Mouse (Mus musculus) layer of hippocampus, adult 9-10 months (tissue): ENCODE data around the gene Cacna1g.

ENCODE experiments used
- DNase-seq: peaks from one replicate; pipeline ENCODE4 v3.0.0; 2022; ENCODE audit warnings: low spot score

Cacna1g gene

GRCm38 (mm10) chr11:94480382-94480781 is 6.4 kb upstream of the Cacna1g start:
- DNase-seq: no peak

DNA sequence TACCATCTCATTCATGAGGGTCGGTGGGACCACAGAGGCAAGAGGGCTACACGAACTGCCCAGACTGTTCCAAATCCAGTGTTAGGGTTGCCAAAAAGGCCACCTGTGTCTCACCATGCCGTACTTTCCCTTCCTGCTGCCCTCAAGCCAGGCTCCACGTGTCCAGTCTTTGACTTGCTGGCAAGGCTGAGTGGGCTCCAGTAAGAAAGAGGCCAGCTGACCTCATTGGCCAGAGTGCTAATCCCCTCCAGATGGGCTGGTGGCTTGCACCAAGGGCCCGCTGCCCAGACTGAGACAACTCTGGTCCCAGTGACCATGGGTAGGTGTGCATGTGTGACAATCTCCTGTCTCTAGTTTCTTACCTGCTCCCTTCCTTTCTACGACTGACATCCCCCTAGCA is 3.7 kb upstream of the Cacna1g start:
- DNase-seq: no peak

DNA sequence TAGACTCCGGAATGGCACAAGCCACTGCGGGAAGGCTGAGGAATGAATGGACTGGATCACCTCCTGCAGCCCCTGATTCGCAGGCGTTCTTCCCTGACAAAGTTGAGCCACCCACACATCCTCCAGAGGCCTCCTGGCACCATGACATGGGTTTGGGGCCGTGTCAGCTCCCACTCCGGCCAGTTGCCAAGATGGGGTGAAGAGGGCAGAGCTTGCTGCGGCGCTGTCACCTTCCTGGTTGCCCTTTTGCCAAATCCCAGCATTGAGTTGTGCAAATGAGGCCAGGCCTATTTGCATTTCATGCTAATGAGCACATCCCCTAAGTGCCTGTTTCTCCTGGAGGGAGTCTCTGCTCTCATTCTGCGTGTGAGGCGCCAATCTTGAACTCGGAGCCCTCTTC is 1.7 kb upstream of the Cacna1g start:
- DNase-seq: no peak

DNA sequence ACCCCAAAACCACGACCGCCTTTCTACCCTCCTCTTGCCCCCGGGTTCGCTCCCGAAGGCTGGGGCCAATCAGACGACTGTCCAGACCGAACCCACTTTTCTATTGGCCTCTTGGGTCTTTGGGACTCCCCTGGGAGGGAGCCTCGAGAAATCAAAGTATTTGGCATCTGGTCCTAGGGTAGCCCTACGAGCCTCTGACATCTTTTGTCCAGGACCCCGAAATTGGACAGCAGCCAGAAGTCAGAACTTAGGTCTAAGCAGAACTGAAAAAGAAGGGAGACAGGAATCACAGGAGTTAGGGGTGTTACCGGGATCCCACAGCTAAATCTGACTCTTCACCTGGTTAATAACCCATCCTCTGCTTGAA is 529 bp upstream of the Cacna1g start:
- no peak for DNase-seq

GRCm38 (mm10) chr11:94472916-94473706 is 887 bp downstream of the Cacna1g start:
- no peak for DNase-seq

- no peak for DNase-seq
Measured at GRCm38 (mm10) chr11:94472585-94472915, 1.4 kb downstream of the Cacna1g start.

DNA sequence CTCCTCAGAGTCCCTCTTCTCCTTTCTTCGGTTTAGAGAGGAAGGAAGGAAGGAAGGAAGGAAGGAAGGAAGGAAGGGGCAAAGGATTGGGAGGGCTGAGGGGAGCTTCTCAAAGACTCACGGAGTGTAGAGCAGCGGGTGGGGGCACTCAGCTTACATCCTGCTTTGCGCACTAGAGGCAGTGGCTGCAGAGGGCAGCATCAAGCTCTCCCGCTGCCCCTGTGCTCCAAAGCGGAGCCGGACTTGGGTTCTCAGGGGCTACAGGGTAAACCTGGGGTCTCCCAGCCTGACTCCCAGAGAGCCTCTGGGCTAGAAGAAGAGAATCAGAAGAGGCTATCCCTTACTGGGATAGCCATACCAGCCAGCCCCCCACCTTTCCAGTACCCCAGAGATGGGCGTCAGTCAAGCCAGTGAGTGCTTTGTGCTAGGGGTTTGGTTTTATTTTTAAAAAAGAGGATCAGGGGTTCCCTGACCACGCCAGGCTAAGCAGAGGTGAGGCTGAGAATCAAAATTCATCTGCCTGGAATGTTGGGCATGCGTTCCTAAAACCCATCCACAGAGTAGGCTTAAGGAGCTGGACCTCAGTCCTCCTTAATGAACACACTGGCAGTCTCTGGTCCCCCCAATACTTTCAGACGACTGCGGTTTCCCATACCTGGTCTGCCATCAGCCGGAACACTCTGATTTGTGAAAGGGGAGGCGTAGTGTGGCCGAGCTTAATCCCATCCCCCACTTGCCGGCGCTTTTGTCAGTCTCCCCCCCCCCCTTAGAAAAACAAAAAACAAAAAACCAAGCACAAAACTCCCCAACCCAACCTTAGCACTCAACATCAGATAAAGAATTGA is 2.0 kb downstream of the Cacna1g start:
- no peak for DNase-seq

DNA sequence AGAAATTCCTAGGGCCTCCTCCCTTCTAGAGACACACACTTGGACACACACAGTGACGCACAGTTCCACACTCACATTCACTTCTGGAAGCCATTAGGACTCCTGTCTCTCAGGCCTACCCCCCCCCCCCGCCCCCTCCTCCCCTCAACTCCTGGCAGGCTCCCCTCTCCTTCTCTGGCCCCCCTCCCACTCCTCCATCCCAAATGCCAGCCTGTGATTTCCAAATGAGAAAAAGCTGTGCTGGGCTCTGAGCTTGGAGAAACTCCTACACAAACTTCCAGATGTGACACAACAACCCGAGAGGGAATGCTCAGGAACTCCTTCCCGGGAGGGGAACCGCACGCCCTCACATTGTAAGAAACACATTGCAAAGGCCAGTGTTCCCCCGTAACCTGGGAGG is 3.6 kb downstream of the Cacna1g start:
- no peak for DNase-seq

DNA sequence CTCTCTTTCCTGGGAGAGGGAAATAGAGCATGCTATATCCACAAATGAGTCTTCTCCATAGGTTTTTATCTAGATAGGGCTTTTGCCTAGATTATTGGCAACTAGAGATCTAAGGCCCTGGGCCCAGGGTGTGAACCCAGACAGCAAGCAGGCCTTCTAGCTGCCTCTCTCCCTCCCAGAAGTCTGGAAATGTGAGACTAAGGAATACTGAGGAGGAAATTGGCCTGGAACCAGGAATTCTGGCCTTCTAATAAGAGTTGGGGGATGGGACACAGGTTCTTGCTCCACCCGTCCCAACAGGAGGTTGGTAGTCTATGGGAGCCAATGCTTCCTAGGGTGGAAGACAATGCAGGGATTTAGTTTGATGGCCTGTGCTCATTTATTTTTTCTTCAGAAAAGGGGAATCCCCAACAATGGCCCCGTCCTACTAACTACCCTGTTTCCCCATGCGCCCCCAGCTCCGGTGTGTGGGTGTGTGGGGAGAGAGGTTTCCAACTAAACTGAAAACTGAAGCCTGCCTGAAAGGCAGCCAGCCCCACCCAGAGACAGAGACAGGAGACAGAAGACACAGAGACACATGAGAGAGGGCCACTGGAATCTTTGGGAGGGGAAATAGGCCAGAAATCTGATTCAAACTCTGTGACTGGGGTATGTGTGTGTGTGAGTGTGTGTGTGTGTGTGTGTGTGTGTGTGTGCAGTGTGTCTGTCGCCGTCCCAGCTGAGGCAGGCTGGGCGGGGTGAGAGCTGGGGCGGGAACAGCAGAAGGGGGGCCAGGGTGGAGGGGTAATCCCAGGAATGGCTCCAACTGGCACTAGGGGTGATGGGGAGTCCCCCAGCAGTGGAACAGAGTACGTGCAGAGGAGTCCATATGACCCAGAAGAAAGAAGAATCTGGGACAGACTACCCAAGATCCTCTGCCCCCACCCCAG is 4.6 kb downstream of the Cacna1g start:
- no peak for DNase-seq

- peak; percentile 51 for DNase-seq
Measured at GRCm38 (mm10) chr11:94468582-94469064, 5.4 kb downstream of the Cacna1g start.

GRCm38 (mm10) chr11:94466333-94466855 is 7.6 kb downstream of the Cacna1g start:
- no peak for DNase-seq

GRCm38 (mm10) chr11:94464170-94464569 is 9.8 kb downstream of the Cacna1g start:
- no peak for DNase-seq

GRCm38 (mm10) chr11:94461856-94462255 is 12.1 kb downstream of the Cacna1g start:
- DNase-seq: no peak

- DNase-seq: no peak
Measured at GRCm38 (mm10) chr11:94457001-94457400, 17.0 kb downstream of the Cacna1g start.

- no peak for DNase-seq
Measured at GRCm38 (mm10) chr11:94456347-94456746, 17.7 kb downstream of the Cacna1g start.

DNA sequence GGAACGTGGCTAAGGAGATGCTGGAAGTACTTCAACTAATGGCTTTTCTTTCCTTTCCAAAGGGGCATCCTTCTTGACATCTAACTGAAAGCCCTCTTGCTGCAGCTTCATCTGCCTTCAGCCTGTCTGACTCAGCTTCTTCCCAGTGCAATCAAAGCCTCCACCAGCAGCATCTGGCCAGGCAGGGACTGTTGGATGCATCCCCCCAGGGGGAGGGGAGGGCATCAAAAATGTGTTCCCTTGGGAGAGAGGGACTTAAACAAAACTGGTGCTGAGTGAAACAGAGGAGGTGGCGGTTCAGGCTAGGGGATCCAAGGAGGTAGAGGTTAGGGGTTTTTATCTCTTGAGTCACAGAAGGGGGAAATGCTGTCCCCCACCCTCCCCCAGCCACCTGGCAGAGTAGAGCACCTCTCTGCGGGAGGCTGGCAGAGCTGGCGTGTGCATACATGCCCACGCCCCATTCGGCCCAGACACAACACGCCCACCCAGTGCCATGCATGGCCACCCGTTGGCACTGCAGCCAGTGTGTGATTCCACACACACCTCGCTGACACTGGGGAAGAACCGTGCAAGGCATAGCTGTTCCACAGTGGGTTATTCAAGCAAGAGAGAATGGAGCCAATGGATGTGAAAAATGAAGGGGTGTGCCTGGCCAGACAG is 18.7 kb downstream of the Cacna1g start:
- no peak for DNase-seq

- DNase-seq: no peak
Measured at GRCm38 (mm10) chr11:94454756-94455155, 19.2 kb downstream of the Cacna1g start.

DNA sequence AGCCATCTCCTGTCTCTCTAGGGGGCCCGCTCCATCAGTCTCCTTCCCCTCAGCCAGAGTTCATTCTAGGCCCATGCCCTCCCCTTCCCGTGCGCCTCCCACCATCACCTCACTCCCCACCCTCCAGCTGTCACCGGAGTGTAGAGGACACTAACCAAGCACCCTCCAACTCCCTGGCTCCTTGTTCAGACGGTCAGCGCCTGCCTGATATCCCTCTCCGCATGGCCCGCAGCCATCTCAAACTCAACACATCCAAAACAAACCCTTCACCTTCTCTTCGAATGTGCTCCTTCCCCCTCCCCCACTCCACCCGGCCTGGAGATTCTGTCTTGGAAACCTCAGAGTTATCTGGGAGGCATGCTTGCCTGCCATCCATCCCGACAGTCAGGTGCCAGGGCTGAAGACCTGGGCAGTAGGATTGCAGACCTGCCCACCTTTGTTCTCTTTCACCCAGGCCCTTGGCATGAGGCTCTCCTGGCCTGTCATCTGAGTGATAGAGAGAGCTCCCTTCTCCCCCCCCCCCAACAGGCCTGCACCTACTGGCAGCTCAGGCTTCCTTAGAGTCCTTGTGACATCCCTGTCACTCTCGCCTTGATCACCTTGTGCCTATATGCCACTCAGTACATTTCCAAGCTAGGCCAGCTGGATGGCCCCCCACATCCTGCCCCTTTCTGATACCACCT is 22.8 kb downstream of the Cacna1g start:
- no peak for DNase-seq

DNA sequence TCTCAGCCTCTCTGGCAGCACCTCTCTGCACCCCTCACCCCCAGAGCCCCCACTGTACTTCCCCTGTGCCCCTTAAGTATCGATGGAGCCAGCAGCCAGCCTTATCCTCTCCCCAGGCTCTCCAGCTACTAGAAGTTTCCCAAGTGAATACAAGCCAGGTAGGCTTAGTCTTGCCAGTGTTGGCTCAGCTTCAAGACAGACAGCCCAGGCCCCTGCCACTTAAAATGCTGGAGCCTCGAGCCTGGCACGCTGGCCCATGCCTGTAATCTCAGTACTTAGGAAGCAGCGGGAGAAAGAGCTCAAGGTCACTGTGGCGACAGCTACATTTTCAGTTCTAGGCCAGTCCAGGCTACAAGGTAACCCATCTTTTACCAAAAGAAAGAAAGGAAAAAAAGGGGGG is 24.1 kb downstream of the Cacna1g start:
- DNase-seq: no peak

DNA sequence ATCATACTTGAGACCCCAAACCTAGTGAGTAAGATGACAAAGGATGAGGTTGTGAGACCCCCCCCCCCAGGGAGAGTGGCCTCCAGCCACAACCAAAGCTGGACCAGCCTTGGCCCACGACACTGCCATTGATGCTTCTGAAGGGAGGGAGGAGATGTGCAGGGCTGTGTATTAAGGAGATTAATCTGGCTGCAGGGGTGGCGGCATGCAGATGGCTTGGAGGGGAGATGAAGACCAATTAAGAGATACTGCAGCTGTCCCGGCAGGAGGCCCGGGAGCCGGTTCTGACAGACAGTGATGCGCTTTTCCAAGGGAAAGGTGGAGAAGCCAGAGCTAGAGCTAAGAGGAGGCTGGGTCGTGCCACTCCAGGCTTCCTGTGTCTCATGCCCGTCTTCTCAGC is 24.8 kb downstream of the Cacna1g start:
- DNase-seq: no peak

- DNase-seq: no peak
Measured at GRCm38 (mm10) chr11:94447017-94447416, 27.0 kb downstream of the Cacna1g start.
